Mouse (Mus musculus) testis, adult 2 months (tissue): ENCODE measurements at regions not wholly inside any gene's neighbourhood (a gene's known extent, or its start where the extent isn't known, plus 50 kb on each side); places are given as distances from the start of the nearest gene placed in this dataset.

Experiments
- CTCF ChIP-seq: fragments of 200-500 bp; IDR thresholded peaks from 2 replicates; pipeline ENCODE4 v1.5.1; 2012; ENCODE audit warnings: low read depth, mild to moderate bottlenecking, inconsistent platforms, low read length, moderate library complexity; ENCODE audit not compliant: control insufficient read depth, insufficient read depth, insufficient replicate concordance
- POLR2A ChIP-seq: fragments of 200-500 bp; IDR thresholded peaks from 2 replicates; pipeline ENCODE4 v1.6.1; 2012; ENCODE audit warnings: low read depth, mild to moderate bottlenecking, inconsistent platforms, low read length, moderate library complexity; ENCODE audit not compliant: control insufficient read depth

GRCm38 (mm10) chr13:111183293-111183692 lies 71.5 kb upstream of the Actbl2 start:
- TF ChIP-seq POLR2A (no peak), CTCF (no peak)
